Mouse (Mus musculus): ENCODE results near the gene Ercc4. TPM values are rescaled to one million over a fixed set of nuclear protein-coding genes. Genes with fewer than 3 reads are reported as not detected.
"Not testable (repeated sequence)": the region's sequence is repeated elsewhere in the genome, so short reads cannot be mapped to it uniquely, and the experiment has no call there.

Gene Ercc4
- polyA plus RNA-seq (2015; fragmentation: Nextera tagmentation; extraction: Ambion mirVana) = 14.8 and 16.4 TPM in 2 replicates

GRCm38 (mm10) chr16:13109156-13109989, at the start of gene Ercc4:
Ercc4 (plus strand) TSS chr16:13109684.
- H3K4me3 ChIP-seq (replicated peaks) = peak within 1 kb of the TSS; percentile 70
- no peaks in the 10 kb centered on the region for H3K9me3 ChIP-seq

GRCm38 (mm10) chr16:13061113-13061512, 48.4 kb upstream of the Ercc4 start:
- Histone ChIP-seq H3K36me3 (no peaks in the 10 kb centered on the region), H3K27me3 (no peaks in the 10 kb centered on the region), H3K4me2 (replicated peaks) (no peak overlapping the region), H3K4me1 (replicated peaks) (no peaks in the 10 kb centered on the region), H3K27ac (no peak overlapping the region), H3K4me3 (replicated peaks) (no peak overlapping the region), H3K9me3 (no peaks in the 10 kb centered on the region), H3K9ac (replicated peaks) (no peak overlapping the region)
- 36% methylated on average over 10 of the region's 10 CpGs for WGBS
- ATAC-seq = no peak

More at GRCm38 (mm10) chr16:13109156-13109989, at the start of gene Ercc4:
- H3K9ac ChIP-seq (replicated peaks) = peak within 1 kb of the TSS; percentile 84
- H3K36me3 ChIP-seq = peaks cover 17% of the 10 kb centered on the region
- WGBS = 2% methylated on average over 53 of the region's 53 CpGs
- peak; percentile 99 for ATAC-seq
- peak within 1 kb of the TSS; percentile 81 for H3K27ac ChIP-seq
- H3K27me3 ChIP-seq = no peaks in the 10 kb centered on the region
- peak within 1 kb of the TSS; percentile 75 for H3K4me2 ChIP-seq (replicated peaks)
- peaks cover 8% of the 10 kb centered on the region for H3K4me1 ChIP-seq (replicated peaks)

- Histone ChIP-seq H3K4me3 (replicated peaks) (no peak overlapping the region), H3K4me2 (replicated peaks) (no peak overlapping the region), H3K27me3 (no peaks in the 10 kb centered on the region), H3K9me3 (no peaks in the 10 kb centered on the region), H3K9ac (replicated peaks) (no peak overlapping the region), H3K4me1 (replicated peaks) (no peaks in the 10 kb centered on the region), H3K27ac (no peak overlapping the region), H3K36me3 (no peaks in the 10 kb centered on the region)
- 91% methylated on average over 4 of the region's 4 CpGs for WGBS
- ATAC-seq = no peak
These were observed 35.3 kb upstream of the Ercc4 start for GRCm38 (mm10) chr16:13074176-13074575.

GRCm38 (mm10) chr16:13080161-13080560, 29.3 kb upstream of the Ercc4 start:
- WGBS = 75% methylated on average over 6 of the region's 6 CpGs
- Histone ChIP-seq H3K36me3 (no peaks in the 10 kb centered on the region), H3K9me3 (no peaks in the 10 kb centered on the region), H3K9ac (replicated peaks) (no peak overlapping the region), H3K4me1 (replicated peaks) (no peaks in the 10 kb centered on the region), H3K27me3 (no peaks in the 10 kb centered on the region), H3K4me2 (replicated peaks) (no peak overlapping the region), H3K27ac (no peak overlapping the region), H3K4me3 (replicated peaks) (no peak overlapping the region)
- no peak for ATAC-seq

GRCm38 (mm10) chr16:13083155-13083798, 26.2 kb upstream of the Ercc4 start:
- Histone ChIP-seq H3K9me3 (no peaks in the 10 kb centered on the region), H3K36me3 (no peaks in the 10 kb centered on the region), H3K4me2 (replicated peaks) (no peak overlapping the region), H3K4me1 (replicated peaks) (no peaks in the 10 kb centered on the region), H3K27me3 (no peaks in the 10 kb centered on the region), H3K4me3 (replicated peaks) (no peak overlapping the region), H3K9ac (replicated peaks) (no peak overlapping the region), H3K27ac (no peak overlapping the region)
- 68% methylated on average over 6 of the region's 6 CpGs for WGBS
- ATAC-seq = no peak

- Histone ChIP-seq H3K36me3 (peaks cover 7% of the 10 kb centered on the region; the same call in 1 of the 2 replicates), H3K4me3 (replicated peaks) (no peak overlapping the region), H3K27ac (no peak overlapping the region), H3K4me2 (replicated peaks) (no peak overlapping the region), H3K9me3 (no peaks in the 10 kb centered on the region), H3K4me1 (replicated peaks) (peaks cover 8% of the 10 kb centered on the region), H3K27me3 (no peaks in the 10 kb centered on the region), H3K9ac (replicated peaks) (no peak overlapping the region)
- ATAC-seq = no peak
- 93% methylated on average over 12 of the region's 12 CpGs for WGBS
These were observed 1.1 kb upstream of the Ercc4 start for GRCm38 (mm10) chr16:13108356-13108755.

GRCm38 (mm10) chr16:13109990-13110595, 609 bp downstream of the Ercc4 start:
- Histone ChIP-seq H3K27ac (peak overlapping the region; percentile 81), H3K36me3 (peaks cover 24% of the 10 kb centered on the region), H3K4me3 (replicated peaks) (peak overlapping the region; percentile 70), H3K9me3 (no peaks in the 10 kb centered on the region), H3K4me2 (replicated peaks) (peak overlapping the region; percentile 75), H3K4me1 (replicated peaks) (peaks cover 8% of the 10 kb centered on the region), H3K9ac (replicated peaks) (peak overlapping the region; percentile 84), H3K27me3 (no peaks in the 10 kb centered on the region)
- no peak; the same call in 1 of the 2 replicates for ATAC-seq
- under 1% methylated on average over 32 of the region's 32 CpGs for WGBS

GRCm38 (mm10) chr16:13114821-13115220, 5.3 kb downstream of the Ercc4 start:
- Histone ChIP-seq H3K27me3 (no peaks in the 10 kb centered on the region), H3K9ac (replicated peaks) (no peak overlapping the region), H3K4me2 (replicated peaks) (no peak overlapping the region), H3K27ac (no peak overlapping the region), H3K9me3 (no peaks in the 10 kb centered on the region), H3K4me1 (replicated peaks) (peaks cover 8% of the 10 kb centered on the region), H3K36me3 (peaks cover 30% of the 10 kb centered on the region), H3K4me3 (replicated peaks) (no peak overlapping the region)
- 92% methylated on average over 2 of the region's 2 CpGs for WGBS
- ATAC-seq = no peak

GRCm38 (mm10) chr16:13115466-13115865, 6.0 kb downstream of the Ercc4 start:
- H3K27ac ChIP-seq; ATAC-seq; H3K9ac ChIP-seq (replicated peaks); H3K4me3 ChIP-seq (replicated peaks); H3K9me3 ChIP-seq; H3K27me3 ChIP-seq; H3K4me1 ChIP-seq (replicated peaks); H3K4me2 ChIP-seq (replicated peaks): not testable (repeated sequence)
- peaks cover 31% of the 10 kb centered on the region for H3K36me3 ChIP-seq
- WGBS = 90% methylated on average over 3 of the region's 3 CpGs

- Histone ChIP-seq H3K27me3 (no peaks in the 10 kb centered on the region), H3K9me3 (no peaks in the 10 kb centered on the region), H3K27ac (no peak overlapping the region), H3K9ac (replicated peaks) (no peak overlapping the region), H3K4me2 (replicated peaks) (no peak overlapping the region), H3K4me3 (replicated peaks) (no peak overlapping the region), H3K4me1 (replicated peaks) (no peaks in the 10 kb centered on the region), H3K36me3 (peaks cover 48% of the 10 kb centered on the region)
- WGBS = 66% methylated on average over 9 of the region's 9 CpGs
- ATAC-seq = peak; percentile 94
These were observed 7.9 kb downstream of the Ercc4 start for GRCm38 (mm10) chr16:13117299-13117966.

- Histone ChIP-seq H3K4me2 (replicated peaks) (no peak overlapping the region), H3K9me3 (no peaks in the 10 kb centered on the region), H3K27me3 (no peaks in the 10 kb centered on the region), H3K4me1 (replicated peaks) (no peaks in the 10 kb centered on the region), H3K4me3 (replicated peaks) (no peak overlapping the region), H3K36me3 (peaks cover 45% of the 10 kb centered on the region), H3K9ac (replicated peaks) (no peak overlapping the region), H3K27ac (no peak overlapping the region)
- 95% methylated on average over 7 of the region's 7 CpGs for WGBS
- ATAC-seq = peak; percentile 21; the same call in 1 of the 2 replicates
These were observed 8.5 kb downstream of the Ercc4 start for GRCm38 (mm10) chr16:13117967-13118430.
